Mouse (Mus musculus) left cerebral cortex, postnatal 4 days (tissue): ENCODE results near the gene Ctdsp1. TPM values are rescaled to one million over a fixed set of nuclear protein-coding genes. Genes with fewer than 3 reads are reported as not detected.

Source experiments
- DNase-seq: peaks from one replicate; pipeline ENCODE4 v3.0.0-alpha.2; 2022
- intact Hi-C: fragments of 180-260 bp; cut with DNase I; formaldehyde crosslinking; loops from one replicate; pipeline ENCODE4 v1.15.1; 2025
- total RNA-seq, 2 experiments: library from RNA; stranded (reverse); gene quantifications; 2 replicates each; pipeline ENCODE4 v1.2.3; 2021

The Ctdsp1 gene
- total RNA-seq: 10 to 100 TPM; 19.2 to 20.8 TPM

GRCm38 (mm10) chr1:74390924-74391748 lies at the start of gene Ctdsp1:
Ctdsp1 (plus strand) TSS chr1:74391509.
- intact Hi-C loops: no loop called here
- DNase-seq: peak; percentile 96

GRCm38 (mm10) chr1:74341898-74342297 lies 49.4 kb upstream of the Ctdsp1 start:
- DNase-seq: no peak
- intact Hi-C loops: no loop called here

- intact Hi-C loops: no loop called here
- DNase-seq: no peak
Observed at GRCm38 (mm10) chr1:74342308-74342707, 49.0 kb upstream of the Ctdsp1 start.

GRCm38 (mm10) chr1:74343161-74343560 lies 48.1 kb upstream of the Ctdsp1 start:
- no peak for DNase-seq
- intact Hi-C loops: no loop called here

GRCm38 (mm10) chr1:74344163-74344916 lies 47.0 kb upstream of the Ctdsp1 start:
- intact Hi-C loops: no loop called here
- DNase-seq: no peak

- DNase-seq: no peak
- intact Hi-C loops: no loop called here
Observed at GRCm38 (mm10) chr1:74351185-74351769, 40.0 kb upstream of the Ctdsp1 start.

- DNase-seq: no peak
- intact Hi-C loops: no loop called here
Observed at GRCm38 (mm10) chr1:74352532-74353096, 38.7 kb upstream of the Ctdsp1 start.

- no peak for DNase-seq
- intact Hi-C loops: no loop called here
Observed at GRCm38 (mm10) chr1:74353453-74354229, 37.7 kb upstream of the Ctdsp1 start.

GRCm38 (mm10) chr1:74357531-74357930 lies 33.8 kb upstream of the Ctdsp1 start:
- intact Hi-C loops: loop anchor here (5.0 kb wide), 1 partner anchor 55 kb away; no protein-coding TSS in a partner anchor
- DNase-seq: no peak

GRCm38 (mm10) chr1:74359952-74360517 lies 31.3 kb upstream of the Ctdsp1 start:
- DNase-seq: no peak
- intact Hi-C loops: loop anchor here (5.0 to 10.0 kb wide), 3 partner anchors 43 to 155 kb away; no protein-coding TSS in a partner anchor

GRCm38 (mm10) chr1:74361812-74362211 lies 29.5 kb upstream of the Ctdsp1 start, which contains the start of gene Catip:
Catip (plus strand) TSS chr1:74362108.
- intact Hi-C loops: loop anchor here (5.0 to 10.0 kb wide), 2 partner anchors 45 to 157 kb away; no protein-coding TSS in a partner anchor
- DNase-seq: peak; percentile 74

GRCm38 (mm10) chr1:74362325-74363229 lies 28.7 kb upstream of the Ctdsp1 start:
- intact Hi-C loops: loop anchor here (5.0 to 10.0 kb wide), 2 partner anchors 45 to 158 kb away; no protein-coding TSS in a partner anchor
- DNase-seq: no peak

GRCm38 (mm10) chr1:74363437-74363836 lies 27.9 kb upstream of the Ctdsp1 start:
- DNase-seq: no peak
- intact Hi-C loops: loop anchor here (5.0 to 10.0 kb wide), 2 partner anchors 46 to 159 kb away; no protein-coding TSS in a partner anchor

- intact Hi-C loops: loop anchor here (5.0 to 10.0 kb wide), 2 partner anchors 47 to 159 kb away; no protein-coding TSS in a partner anchor
- no peak for DNase-seq
Observed at GRCm38 (mm10) chr1:74364270-74364669, 27.0 kb upstream of the Ctdsp1 start.

GRCm38 (mm10) chr1:74367886-74368645 lies 23.2 kb upstream of the Ctdsp1 start:
- intact Hi-C loops: loop anchor here (10.0 kb wide), 1 partner anchor 163 kb away; no protein-coding TSS in a partner anchor
- DNase-seq: peak; percentile 31

GRCm38 (mm10) chr1:74370040-74370439 lies 21.3 kb upstream of the Ctdsp1 start:
- DNase-seq: no peak
- intact Hi-C loops: no loop called here

- intact Hi-C loops: no loop called here
- DNase-seq: no peak
Observed at GRCm38 (mm10) chr1:74373372-74373771, 17.9 kb upstream of the Ctdsp1 start.

- intact Hi-C loops: no loop called here
Observed at GRCm38 (mm10) chr1:74374980-74375379, 16.3 kb upstream of the Ctdsp1 start, which contains the start of gene Slc11a1. Slc11a1 (plus strand) TSS chr1:74375195.

More at GRCm38 (mm10) chr1:74374980-74375379, 16.3 kb upstream of the Ctdsp1 start, which contains the start of gene Slc11a1:
- DNase-seq: no peak
